Mouse (Mus musculus): ENCODE data around the gene Srsf1.

Gene Srsf1

DNA sequence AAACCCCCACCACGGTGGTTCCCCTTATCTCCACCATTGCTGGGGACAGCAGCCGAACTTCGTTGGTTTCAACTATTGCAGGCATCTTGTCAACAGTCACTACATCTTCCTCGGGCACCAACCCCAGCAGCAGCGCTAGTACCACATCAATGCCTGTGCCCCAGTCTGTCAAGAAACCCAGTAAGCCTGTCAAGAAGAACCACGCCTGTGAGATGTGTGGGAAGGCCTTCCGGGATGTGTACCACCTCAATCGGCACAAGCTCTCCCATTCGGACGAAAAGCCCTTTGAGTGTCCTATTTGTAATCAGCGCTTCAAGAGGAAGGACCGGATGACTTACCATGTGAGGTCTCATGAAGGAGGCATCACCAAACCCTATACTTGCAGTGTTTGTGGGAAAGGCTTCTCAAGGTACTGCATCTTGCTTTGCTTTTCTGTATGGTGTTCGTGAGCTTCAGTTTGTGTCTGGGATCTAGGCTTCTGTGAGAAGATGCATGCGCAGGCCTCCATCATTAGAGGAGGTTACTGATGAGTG lies 26.2 kb downstream of the Srsf1 start:
- no peak for DNase-seq (ENCODE audit: low spot score)

DNA sequence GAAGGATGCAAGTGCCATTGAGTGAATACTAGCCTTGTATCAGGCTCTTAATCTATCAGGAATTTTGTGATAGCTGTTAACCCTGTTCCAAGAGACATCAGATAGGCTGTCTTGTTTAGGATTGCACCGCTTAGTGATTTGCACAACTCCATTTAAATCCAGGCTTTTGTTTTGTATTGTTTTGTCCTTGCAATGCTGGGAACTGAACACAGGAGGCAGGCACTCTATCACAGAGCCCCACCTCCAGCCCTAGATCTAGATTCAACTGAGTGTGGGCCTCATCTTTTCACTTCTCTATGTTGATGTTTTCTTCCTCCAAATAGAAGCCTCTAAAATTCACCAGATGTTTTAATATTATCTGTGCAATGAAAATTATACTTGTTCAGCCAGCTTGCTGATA lies 28.5 kb downstream of the Srsf1 start:
- DNase-seq (ENCODE audit: low spot score), result no peak

DNA sequence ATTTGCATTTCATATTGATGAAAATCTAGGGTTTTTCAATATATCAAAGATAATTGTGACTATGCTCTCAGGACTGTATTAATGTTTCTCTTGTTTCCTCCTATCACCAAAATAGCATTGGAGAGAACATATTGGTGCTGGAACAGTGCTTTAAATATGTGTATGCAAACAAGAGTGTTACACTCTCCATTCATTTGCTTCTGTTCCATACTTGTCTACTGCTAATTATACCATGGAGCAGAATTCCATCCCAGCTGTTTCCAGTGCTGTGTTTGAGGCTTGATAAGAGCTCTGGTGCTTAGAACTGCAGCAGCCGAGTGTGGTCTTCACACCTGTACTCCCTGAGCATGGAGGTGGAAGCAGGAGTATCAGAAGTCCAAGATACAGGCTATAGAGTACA lies 29.2 kb downstream of the Srsf1 start:
- DNase-seq (ENCODE audit: low spot score), result no peak

DNA sequence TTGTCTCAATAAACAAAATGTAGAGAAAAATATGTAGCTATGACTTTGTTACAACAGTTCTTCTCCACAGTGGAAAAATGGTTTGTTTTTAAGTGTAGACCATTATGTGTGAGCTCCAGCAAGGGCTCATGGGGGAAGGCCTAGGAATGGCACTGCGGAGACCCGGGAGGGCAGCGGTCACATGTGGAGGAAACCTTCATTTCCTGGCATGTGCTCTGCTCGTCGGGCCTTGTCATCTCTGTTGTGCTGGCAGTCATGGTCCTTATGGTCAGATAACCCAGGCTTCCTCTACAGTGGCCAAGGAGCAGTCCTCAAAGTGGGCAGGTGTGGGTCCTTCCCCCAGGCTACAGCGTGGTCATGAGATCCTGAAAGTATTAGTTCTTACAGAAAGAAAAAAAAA lies 36.5 kb downstream of the Srsf1 start:
- DNase-seq (ENCODE audit: low spot score), result no peak

DNA sequence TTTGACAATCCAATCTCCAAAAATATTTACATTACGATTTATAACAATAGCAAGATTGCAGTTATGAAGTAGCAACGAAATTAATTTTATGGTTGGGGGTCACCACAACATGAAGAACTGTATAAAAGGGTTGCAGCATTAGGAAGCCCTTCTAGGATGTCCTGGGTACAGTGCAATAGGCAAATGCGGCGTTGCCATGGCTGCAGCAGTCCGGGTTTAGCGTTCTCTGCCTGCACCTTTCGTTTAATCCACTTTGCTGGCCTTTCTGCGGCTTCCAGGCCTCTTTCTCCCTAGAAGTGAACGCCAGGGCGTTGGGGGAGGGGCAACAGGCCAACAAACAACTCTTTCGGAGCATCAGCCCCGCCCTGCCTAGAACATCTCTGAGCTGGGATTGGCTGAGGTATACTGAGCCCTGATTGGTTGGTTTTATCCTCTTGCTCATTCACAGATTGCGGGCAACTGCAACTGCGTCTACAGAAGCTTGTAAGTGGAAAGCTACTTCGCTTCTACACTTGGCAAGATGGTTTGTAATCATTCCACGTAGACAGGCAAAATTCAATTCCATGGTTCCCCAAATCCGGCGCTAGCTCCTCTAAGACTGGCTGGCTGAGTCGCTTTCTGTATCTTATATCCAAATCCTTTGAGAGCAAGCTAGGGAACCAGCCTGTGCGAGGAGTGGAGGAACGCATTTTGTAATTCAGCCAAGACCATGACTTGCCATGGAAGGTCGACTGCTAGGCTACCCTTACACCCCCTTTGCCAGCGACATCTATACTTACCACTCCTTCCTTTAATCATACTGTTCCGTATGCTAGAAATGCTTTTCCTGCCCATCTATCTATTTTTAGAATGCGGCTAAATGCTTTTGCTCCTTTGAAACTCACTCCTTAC lies 39.8 kb downstream of the Srsf1 start:
- DNase-seq (ENCODE audit: low spot score), result peak; percentile 64

DNA sequence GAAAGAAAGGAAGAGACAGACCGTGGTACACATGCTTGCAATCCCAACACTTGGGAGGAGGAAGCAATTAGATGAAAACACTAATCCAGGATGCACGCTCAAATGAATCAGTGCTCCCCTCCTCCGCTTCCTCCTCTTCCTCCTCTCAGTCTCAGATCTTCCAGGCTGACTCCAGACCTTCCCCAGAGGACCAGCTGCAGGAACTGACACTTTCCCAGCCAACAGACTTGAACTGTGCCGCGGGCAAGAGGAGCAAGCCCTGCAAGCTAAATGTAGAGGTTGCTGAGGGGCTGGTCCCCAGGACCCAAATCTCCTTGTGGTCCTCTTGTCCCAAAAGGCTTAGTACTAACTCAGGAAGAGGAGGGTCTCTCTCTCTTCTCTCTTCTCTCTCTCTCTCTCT lies 42.0 kb downstream of the Srsf1 start:
- DNase-seq (ENCODE audit: low spot score), result no peak

DNA sequence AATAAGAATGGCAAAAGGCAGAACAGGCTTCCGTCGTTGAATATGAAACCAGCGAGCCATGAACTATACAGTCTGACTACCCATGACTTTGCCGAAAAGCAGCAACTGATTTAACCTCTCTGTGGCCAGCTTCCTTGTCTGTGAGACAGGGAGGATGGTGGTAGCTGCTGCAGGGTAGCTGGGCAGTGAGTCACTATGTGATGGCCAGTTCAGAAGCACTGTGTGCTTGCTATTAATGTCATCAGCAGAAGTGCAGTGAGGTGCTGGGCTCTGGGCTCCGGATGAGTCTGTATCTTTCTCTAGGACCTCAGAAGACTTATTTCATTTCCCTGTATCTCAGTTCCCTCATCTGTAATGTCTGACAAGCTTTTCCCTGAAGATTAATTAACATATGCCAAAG lies 43.1 kb downstream of the Srsf1 start:
- no peak for DNase-seq (ENCODE audit: low spot score)

DNA sequence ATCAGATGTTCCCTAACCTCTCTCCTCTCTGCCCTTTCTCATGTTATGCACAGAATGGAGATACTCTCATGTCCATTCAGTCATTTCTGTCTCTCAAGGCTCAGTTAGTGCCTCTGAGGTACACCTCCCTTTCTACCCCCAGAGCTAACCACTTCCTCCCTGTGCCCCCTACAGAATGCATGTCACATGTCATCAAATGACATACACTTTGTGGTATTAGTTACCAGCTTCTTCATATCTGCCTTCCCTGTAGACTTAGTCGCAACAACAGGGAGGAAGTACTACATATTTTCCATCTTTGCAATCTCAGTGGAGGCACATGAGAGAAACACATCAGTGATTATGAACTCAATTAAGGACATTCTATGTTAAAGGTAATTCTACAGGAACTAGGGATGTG lies 44.8 kb downstream of the Srsf1 start:
- no peak for DNase-seq (ENCODE audit: low spot score)

DNA sequence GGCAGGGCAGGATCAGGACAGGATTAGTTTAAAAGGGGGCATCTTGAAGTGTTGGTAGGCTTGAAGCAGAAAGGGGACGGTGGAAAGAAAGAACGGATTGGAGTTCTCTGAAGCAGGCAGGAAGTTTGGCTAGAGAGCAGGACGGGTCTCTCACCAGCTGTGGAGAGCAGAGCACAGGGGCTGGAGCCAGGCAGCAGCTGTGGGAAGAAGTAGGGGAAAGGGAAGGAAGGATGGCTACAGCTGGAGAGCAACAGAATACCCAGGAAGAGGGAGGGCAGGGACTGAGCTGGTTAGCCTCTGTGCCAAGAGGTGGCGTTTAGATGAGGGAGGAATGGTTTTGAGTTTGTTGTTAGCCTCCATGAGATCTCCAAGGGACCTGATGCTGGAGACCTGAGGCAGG lies 50.0 kb downstream of the Srsf1 start:
- no peak for DNase-seq (ENCODE audit: low spot score)

DNA sequence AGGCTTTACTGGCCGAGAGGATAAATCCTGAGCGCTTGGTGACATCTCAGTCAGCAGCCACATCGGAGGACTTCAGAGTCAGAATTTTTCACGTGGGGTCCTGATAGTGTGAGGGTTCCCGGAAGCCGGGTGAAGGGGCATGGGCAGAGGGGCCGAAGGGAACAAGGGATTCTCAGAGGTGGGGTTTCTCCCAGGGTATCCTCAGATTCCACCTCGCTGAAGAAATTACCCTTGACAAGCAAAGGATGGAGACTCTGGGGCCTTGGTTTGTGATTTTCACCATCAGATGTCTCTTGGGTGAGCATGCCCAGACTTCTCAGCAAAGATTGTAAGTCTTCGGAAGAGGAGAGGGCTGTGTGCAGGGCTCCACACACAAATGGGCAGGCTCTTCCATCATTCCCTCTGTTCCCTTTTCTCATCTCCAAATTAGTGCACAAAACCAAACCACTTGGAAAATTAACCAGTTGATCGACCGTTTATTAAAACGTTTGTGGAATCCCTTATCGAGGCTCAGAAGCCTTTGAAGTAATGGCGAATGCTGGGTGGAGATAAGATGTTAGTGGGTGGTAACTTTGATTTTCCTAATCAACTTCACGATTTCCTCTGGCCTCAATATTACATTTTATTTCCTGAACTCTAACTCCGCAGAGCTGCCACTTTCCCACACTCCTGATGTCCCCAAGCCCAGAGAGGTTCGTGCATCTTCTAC lies 51.0 kb downstream of the Srsf1 start, which contains the start of gene Cuedc1:
Cuedc1 (plus strand) TSS at position 38 of the 709 bp plus-strand sequence.
- no peak for DNase-seq (ENCODE audit: low spot score)

DNA sequence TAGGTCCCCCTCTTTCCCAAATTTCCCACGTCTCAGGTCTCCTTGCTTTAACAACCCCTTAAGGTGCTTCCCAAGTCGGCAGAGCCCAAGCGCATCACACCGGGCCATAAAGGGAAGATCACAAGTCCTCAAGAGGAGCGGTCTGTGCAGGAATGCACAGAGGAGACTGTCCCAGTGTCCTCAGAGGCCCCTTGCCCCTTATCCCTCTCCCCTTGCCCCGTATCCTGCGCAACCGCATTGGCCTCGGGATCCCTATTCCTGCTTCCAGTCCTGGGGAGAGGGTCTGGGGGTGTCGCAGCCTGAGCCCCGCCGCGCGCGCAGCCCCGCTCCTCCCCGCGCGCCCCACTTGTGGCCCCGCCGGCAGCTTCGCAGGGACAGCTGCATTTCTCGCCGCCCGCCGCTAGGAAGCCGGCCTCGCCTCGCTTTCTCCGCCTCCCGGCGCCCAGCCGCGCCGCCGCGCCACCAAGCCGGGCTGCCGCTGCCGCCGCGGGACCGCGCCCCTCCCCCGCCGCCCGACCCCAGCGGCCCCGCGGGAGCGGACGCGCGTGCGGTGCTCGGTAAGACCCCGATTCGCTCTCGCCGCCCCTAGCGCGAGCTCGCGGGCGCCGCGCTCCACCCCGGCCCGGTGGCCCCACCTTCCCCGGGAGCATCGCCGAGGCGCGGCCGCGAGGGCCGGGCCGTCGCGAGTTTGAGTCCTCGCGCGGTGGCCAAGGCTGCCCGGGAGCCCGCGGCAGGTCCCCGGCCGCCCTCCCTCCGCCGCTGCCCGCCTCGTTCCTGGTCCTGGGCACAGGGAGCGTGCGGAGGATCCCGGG lies 51.8 kb downstream of the Srsf1 start:
- peak; percentile 69 for DNase-seq (ENCODE audit: low spot score)

DNA sequence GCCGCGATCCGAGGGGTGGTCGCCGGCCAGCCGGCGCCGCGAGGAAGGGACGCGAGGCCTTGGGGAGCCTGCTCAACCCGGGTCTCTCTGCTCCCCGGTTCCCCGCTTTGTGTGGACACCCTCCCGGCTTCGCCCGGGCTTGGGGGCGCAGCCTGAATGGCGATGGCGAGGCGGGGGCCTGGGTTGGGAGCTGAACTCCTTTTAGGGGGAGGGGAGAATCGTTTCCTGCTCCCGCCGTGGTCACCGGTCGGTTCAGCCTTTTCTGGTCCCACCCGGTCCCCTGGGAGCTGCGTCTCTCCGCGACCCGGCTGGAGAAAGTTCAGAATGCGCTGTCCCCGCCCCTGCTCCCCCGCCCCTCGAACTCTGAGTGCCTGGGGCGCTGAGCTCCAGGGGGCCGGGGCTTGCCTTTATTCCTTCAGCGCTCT lies 52.4 kb downstream of the Srsf1 start:
- DNase-seq (ENCODE audit: low spot score), result peak; percentile 58

DNA sequence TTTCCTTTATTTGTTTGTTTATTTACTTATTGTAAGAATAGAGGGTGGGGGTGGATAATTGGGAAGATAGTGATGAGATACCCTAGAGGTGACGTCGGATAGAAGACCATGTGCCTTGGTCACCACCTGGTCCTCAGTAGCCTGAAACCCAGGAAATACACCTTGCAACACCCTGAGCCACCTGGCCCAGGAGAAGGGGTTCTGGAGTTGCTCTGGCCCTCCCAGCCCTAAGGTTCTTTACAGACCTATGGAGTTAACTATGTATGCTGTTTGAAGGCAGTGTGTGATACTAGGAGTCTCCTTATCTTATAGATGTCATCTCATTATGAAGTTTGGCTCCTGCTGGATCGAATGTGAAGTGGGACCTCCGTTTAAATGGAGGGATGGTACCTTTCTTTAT lies 53.0 kb downstream of the Srsf1 start:
- no peak for DNase-seq (ENCODE audit: low spot score)

Data from ovary, postnatal 10 days (tissue).